Mouse (Mus musculus): ENCODE results near the gene Mgat1.

GRCm38 (mm10) chr11:49287251-49287650 is 43.3 kb downstream of the Mgat1 start:
- TF ChIP-seq POLR2A (IDR thresholded peaks at IDR 0.05; ENCODE audit: borderline replicate concordance, extremely low read depth, insufficient read depth, insufficient read length, poor library complexity, severe bottlenecking) (no peak), CTCF (IDR thresholded peaks at IDR 0.05; ENCODE audit: borderline replicate concordance, extremely low read depth, insufficient read depth, insufficient read length) (no peak)

Measured in brain, embryonic 14.5 days (tissue).